Mouse (Mus musculus): ENCODE measurements around the gene Prpf19. TPM values are rescaled to one million over a fixed set of nuclear protein-coding genes. Genes with fewer than 3 reads are reported as not detected.

Gene Prpf19
- polyA plus RNA-seq, 1 experiment from 2014 or later = 45.5 TPM

DNA sequence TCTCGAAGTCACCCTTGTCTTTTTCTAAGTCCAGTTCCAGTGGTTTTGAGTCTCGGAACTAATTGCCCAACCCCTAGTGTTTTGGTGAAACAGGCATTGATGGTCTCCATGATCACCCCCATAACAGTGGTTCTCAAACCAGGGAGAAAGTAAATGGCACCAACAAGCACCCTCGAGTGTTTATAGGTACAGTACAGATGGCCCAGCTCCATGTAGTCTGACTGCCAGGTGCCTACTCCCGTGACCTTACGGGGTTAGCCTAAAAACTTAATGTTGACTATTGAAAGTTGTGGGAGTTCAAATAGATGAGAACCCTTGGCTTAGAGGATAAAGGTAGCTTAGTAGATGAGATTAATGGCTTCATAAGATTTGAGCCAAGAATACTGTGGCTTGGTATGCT, 6.0 kb downstream of the Prpf19 start:
- peaks cover 86% of the 10 kb centered on the region for H3K36me3 ChIP-seq (ENCODE audit: control insufficient read depth, insufficient read depth, low read length)
- WGBS = 88% methylated on average over 5 of the region's 5 CpGs

DNA sequence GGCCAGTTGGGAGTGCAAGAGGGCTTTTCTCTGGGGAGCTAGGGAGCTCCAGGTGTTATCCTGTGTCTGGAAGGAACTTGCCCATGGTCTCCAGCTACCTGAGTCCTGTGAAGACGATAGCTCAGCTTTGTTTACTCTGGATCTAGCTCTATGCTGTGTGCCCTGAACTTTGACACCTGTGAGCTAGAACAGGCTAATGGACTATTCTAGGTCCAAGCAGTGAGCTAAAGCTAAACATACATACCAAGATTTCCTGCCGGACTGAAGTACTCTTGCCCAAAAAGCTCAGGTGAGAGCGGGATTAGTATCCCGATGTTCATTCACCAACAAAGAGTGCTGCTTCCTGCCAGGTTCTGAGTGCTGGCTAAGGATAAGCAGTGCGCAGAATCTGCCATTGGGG, 9.5 kb downstream of the Prpf19 start:
- H3K4me1 ChIP-seq (replicated peaks; ENCODE audit: control insufficient read depth, insufficient read depth, low read length) = peaks cover 31% of the 10 kb centered on the region
- 67% methylated on average over 5 of the region's 5 CpGs for WGBS
- no peak overlapping the region for H3K4me3 ChIP-seq (ENCODE audit: low read depth, low read length)
- H3K36me3 ChIP-seq (ENCODE audit: control insufficient read depth, insufficient read depth, low read length) = peaks cover 82% of the 10 kb centered on the region
- no peaks in the 10 kb centered on the region for H3K9me3 ChIP-seq (ENCODE audit: control insufficient read depth, low read length)
- H3K9ac ChIP-seq (ENCODE audit: low read length) = no peak overlapping the region
- no peak for DNase-seq (ENCODE audit: low spot score)
- H3K27me3 ChIP-seq (replicated peaks; ENCODE audit: control insufficient read depth, insufficient read depth, low read length) = no peaks in the 10 kb centered on the region
- no peak for ATAC-seq (replicated peaks; ENCODE audit: low FRiP score, low TSS enrichment, low read depth)
- H3K4me2 ChIP-seq (ENCODE audit: low read length) = no peak overlapping the region
- H3K27ac ChIP-seq (ENCODE audit: low read depth) = peak overlapping the region; percentile 88; the same call in 1 of the 2 replicates

More for the DNA sequence above, 6.0 kb downstream of the Prpf19 start:
- H3K9me3 ChIP-seq (ENCODE audit: control insufficient read depth, low read length) = no peaks in the 10 kb centered on the region
- no peak overlapping the region for H3K9ac ChIP-seq (ENCODE audit: low read length)
- no peak overlapping the region for H3K4me3 ChIP-seq (ENCODE audit: low read depth, low read length)
- DNase-seq (ENCODE audit: low spot score) = no peak
- no peaks in the 10 kb centered on the region for H3K27me3 ChIP-seq (replicated peaks; ENCODE audit: control insufficient read depth, insufficient read depth, low read length)
- H3K4me1 ChIP-seq (replicated peaks; ENCODE audit: control insufficient read depth, insufficient read depth, low read length) = peaks cover 28% of the 10 kb centered on the region
- no peak overlapping the region for H3K27ac ChIP-seq (ENCODE audit: low read depth)
- H3K4me2 ChIP-seq (ENCODE audit: low read length) = no peak overlapping the region
- ATAC-seq (replicated peaks; ENCODE audit: low FRiP score, low TSS enrichment, low read depth) = no peak

DNA sequence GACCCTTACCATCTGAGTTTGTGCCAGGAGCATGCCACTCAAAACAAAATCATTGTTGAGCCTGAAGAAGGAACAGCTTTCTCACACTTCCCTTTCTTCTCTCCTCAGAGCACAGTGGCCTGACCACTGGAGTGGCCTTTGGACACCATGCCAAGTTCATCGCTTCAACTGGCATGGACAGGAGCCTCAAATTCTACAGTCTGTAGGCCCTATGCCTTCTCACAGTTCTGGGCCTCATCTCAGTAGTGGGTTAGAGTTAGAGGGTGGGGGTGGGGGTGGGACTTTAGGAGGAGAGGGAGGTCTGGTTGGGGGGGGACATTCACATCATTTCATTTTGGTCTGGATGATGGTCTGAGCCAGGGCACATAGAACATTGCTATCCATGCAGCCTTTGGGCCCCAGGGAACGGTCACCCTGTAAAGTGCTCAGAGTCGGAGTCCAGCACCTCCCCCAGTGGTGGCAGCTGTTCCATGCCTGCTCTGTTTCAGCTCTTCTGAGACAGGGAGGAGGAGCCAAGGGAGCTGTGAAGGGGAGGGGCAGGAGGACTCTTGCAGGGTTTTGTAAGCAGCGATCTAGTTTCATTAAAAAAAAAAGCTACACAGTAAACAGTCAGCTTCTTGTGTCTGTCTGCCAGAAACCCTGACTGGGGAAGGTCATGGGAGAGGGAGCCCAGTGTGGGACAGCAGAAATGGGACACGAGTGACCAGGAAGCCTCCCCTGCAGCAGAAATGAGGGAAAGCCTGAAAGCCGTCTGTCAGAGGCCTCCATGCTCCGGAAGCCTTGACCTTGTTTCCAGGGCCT, 10.1 kb downstream of the Prpf19 start:
- Histone ChIP-seq H3K36me3 (ENCODE audit: control insufficient read depth, insufficient read depth, low read length) (peaks cover 76% of the 10 kb centered on the region), H3K9ac (ENCODE audit: low read length) (peak overlapping the region; percentile 27; the same call in 1 of the 2 replicates)
- peak; percentile 77 for ATAC-seq (replicated peaks; ENCODE audit: low FRiP score, low TSS enrichment, low read depth)

DNA sequence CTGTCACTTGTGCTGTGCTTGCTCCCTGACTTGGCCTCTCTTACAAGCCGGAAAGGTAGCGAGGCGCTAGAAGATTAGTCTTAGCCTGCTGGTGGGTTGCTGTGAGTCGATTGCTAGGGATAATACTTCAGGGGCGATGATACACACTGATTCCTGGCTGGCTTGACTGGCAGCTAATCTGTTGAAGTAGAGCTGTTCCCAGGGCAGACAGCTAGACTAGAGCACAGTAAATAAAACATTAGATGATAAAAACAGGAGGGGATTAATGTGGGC, 10.6 kb downstream of the Prpf19 start:
- Histone ChIP-seq H3K9ac (ENCODE audit: low read length) (peak overlapping the region; percentile 27; the same call in 1 of the 2 replicates), H3K27me3 (replicated peaks; ENCODE audit: control insufficient read depth, insufficient read depth, low read length) (no peaks in the 10 kb centered on the region), H3K4me2 (ENCODE audit: low read length) (peak overlapping the region; percentile 32), H3K4me1 (replicated peaks; ENCODE audit: control insufficient read depth, insufficient read depth, low read length) (peaks cover 34% of the 10 kb centered on the region), H3K4me3 (ENCODE audit: low read depth, low read length) (no peak overlapping the region), H3K27ac (ENCODE audit: low read depth) (peak overlapping the region; percentile 88), H3K36me3 (ENCODE audit: control insufficient read depth, insufficient read depth, low read length) (peaks cover 71% of the 10 kb centered on the region), H3K9me3 (ENCODE audit: control insufficient read depth, low read length) (no peaks in the 10 kb centered on the region)
- 24% methylated on average over 5 of the region's 5 CpGs for WGBS
- DNase-seq (ENCODE audit: low spot score) (no peak), ATAC-seq (replicated peaks; ENCODE audit: low FRiP score, low TSS enrichment, low read depth) (no peak)

More for the DNA sequence above, 10.1 kb downstream of the Prpf19 start:
- Histone ChIP-seq H3K9me3 (ENCODE audit: control insufficient read depth, low read length) (no peaks in the 10 kb centered on the region), H3K27ac (ENCODE audit: low read depth) (peak overlapping the region; percentile 88), H3K4me3 (ENCODE audit: low read depth, low read length) (no peak overlapping the region), H3K4me2 (ENCODE audit: low read length) (peak overlapping the region; percentile 32), H3K27me3 (replicated peaks; ENCODE audit: control insufficient read depth, insufficient read depth, low read length) (no peaks in the 10 kb centered on the region), H3K4me1 (replicated peaks; ENCODE audit: control insufficient read depth, insufficient read depth, low read length) (peaks cover 34% of the 10 kb centered on the region)
- WGBS = 24% methylated on average over 7 of the region's 7 CpGs
- DNase-seq (ENCODE audit: low spot score) = peak; percentile 78

DNA sequence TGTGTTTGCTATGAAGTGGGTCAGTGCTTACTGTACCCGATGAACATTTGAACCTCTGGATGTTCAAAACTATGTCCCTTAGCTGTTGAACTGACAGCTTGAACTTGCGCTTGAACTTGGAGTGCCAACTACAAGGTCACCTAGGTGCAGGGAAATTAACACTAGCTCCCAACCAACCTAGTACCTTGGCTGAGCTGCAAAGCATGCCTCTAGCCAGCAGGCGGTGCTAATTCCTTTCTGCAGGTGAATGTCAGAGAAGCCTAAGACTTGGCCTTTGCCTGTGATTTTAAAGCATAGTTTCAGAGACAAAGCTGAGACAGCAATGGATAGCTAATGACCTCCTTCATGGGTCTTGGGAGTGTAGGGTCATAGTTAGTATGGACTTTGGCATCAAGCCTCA, 12.9 kb downstream of the Prpf19 start:
- Histone ChIP-seq H3K4me3 (ENCODE audit: low read depth, low read length) (no peak overlapping the region), H3K4me2 (ENCODE audit: low read length) (no peak overlapping the region), H3K27me3 (replicated peaks; ENCODE audit: control insufficient read depth, insufficient read depth, low read length) (no peaks in the 10 kb centered on the region), H3K4me1 (replicated peaks; ENCODE audit: control insufficient read depth, insufficient read depth, low read length) (peaks cover 34% of the 10 kb centered on the region), H3K9me3 (ENCODE audit: control insufficient read depth, low read length) (no peaks in the 10 kb centered on the region), H3K27ac (ENCODE audit: low read depth) (peak overlapping the region; percentile 74; the same call in 1 of the 2 replicates), H3K36me3 (ENCODE audit: control insufficient read depth, insufficient read depth, low read length) (peaks cover 49% of the 10 kb centered on the region), H3K9ac (ENCODE audit: low read length) (no peak overlapping the region)
- WGBS = 58% methylated on average over 3 of the region's 3 CpGs
- no peak; the same call in 1 of the 2 replicates for ATAC-seq (replicated peaks; ENCODE audit: low FRiP score, low TSS enrichment, low read depth)
- DNase-seq (ENCODE audit: low spot score) = peak; percentile 78

DNA sequence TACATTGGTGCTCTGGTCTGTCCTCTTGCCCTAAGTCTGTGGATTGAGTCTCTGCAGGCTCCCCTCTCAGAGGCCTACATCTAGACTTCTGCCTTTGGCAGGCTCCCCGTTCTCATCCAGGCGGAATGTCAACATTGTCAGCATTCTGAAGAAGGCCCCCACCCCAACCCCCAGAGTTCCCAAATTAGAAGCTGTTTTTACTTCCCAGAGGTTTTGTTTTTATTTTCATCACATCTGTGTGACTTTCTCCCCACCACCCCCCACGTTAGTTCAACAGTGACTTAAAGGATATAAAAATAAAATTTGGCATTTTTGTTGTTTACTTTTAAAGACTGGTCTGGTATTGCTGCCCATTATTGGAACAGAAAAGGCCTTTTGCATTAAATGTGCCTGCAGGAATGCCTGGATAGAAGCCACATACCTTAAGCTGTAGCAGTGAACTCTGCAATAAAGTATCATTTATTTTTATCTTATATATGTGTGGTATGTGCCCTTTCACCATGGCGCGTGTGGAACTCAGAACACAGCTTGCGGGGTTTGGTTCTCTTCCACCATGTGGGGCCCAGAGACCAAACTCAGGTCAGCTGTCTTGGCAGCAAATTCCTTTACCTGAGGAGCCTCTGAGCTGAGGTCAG, 14.2 kb downstream of the Prpf19 start:
- no peaks in the 10 kb centered on the region for H3K9me3 ChIP-seq (ENCODE audit: control insufficient read depth, low read length)
- peak overlapping the region; percentile 77 for H3K27ac ChIP-seq (ENCODE audit: low read depth)
- peak; percentile 58 for DNase-seq (ENCODE audit: low spot score)
- no peak overlapping the region for H3K4me3 ChIP-seq (ENCODE audit: low read depth, low read length)
- peaks cover 33% of the 10 kb centered on the region for H3K4me1 ChIP-seq (replicated peaks; ENCODE audit: control insufficient read depth, insufficient read depth, low read length)
- H3K4me2 ChIP-seq (ENCODE audit: low read length) = no peak overlapping the region
- no peak overlapping the region for H3K9ac ChIP-seq (ENCODE audit: low read length)
- 49% methylated on average over 6 of the region's 6 CpGs for WGBS
- H3K36me3 ChIP-seq (ENCODE audit: control insufficient read depth, insufficient read depth, low read length) = peaks cover 36% of the 10 kb centered on the region
- peak; percentile 38; the same call in 1 of the 2 replicates for ATAC-seq (replicated peaks; ENCODE audit: low FRiP score, low TSS enrichment, low read depth)
- no peaks in the 10 kb centered on the region for H3K27me3 ChIP-seq (replicated peaks; ENCODE audit: control insufficient read depth, insufficient read depth, low read length)

DNA sequence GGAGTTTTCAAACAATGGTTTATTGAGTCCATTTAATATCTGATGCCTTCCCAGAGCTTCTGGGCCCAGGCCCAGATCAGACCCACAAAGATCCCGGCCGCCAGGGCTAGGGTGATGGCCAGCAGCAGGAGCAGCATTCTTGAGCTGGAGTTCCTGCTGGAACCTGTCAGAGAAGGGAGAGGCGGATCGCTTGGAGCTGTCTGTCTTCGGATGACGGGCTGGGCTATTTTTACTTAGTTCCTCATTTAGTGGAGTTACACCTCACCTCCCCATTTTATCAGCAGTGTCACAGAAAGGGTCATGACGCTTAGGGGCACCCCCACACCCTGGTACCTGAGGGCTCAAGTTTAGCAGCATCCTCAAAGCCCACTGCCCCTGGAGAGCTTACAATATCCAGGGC, 19.3 kb downstream of the Prpf19 start:
- H3K27ac ChIP-seq (ENCODE audit: low read depth) = no peak overlapping the region
- 58% methylated on average over 7 of the region's 7 CpGs for WGBS
- ATAC-seq (replicated peaks; ENCODE audit: low FRiP score, low TSS enrichment, low read depth) (no peak), DNase-seq (ENCODE audit: low spot score) (no peak)
- no peak overlapping the region for H3K9ac ChIP-seq (ENCODE audit: low read length)
- H3K36me3 ChIP-seq (ENCODE audit: control insufficient read depth, insufficient read depth, low read length) = no peaks in the 10 kb centered on the region
- no peak overlapping the region for H3K4me2 ChIP-seq (ENCODE audit: low read length)
- peaks cover 5% of the 10 kb centered on the region; the same call in 1 of the 2 replicates for H3K4me1 ChIP-seq (replicated peaks; ENCODE audit: control insufficient read depth, insufficient read depth, low read length)
- H3K4me3 ChIP-seq (ENCODE audit: low read depth, low read length) = no peak overlapping the region
- no peaks in the 10 kb centered on the region for H3K9me3 ChIP-seq (ENCODE audit: control insufficient read depth, low read length)
- no peaks in the 10 kb centered on the region for H3K27me3 ChIP-seq (replicated peaks; ENCODE audit: control insufficient read depth, insufficient read depth, low read length)

DNA sequence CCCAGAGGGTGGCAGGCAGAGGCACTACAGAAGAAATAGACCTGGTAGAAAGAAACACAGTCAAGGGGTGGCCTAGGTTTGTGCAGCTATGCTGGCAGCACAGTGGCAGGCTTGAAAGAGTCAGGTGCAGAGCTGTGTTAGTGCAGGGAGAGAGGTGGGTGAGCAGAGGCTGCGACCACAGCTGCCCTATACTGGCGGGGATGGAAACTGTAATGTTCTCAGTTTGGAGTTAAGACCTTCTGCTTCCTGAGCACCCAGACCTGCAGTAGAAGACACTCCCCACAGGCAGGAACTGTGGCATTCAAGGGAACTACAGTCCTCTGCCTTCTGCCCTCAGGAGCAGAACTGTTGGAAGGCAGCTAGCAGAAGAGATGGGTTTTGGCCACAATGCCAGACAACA, 19.8 kb downstream of the Prpf19 start:
- Histone ChIP-seq H3K27me3 (replicated peaks; ENCODE audit: control insufficient read depth, insufficient read depth, low read length) (no peaks in the 10 kb centered on the region), H3K4me1 (replicated peaks; ENCODE audit: control insufficient read depth, insufficient read depth, low read length) (no peaks in the 10 kb centered on the region; the same call in 1 of the 2 replicates), H3K4me3 (ENCODE audit: low read depth, low read length) (no peak overlapping the region), H3K27ac (ENCODE audit: low read depth) (no peak overlapping the region), H3K9me3 (ENCODE audit: control insufficient read depth, low read length) (no peaks in the 10 kb centered on the region), H3K4me2 (ENCODE audit: low read length) (no peak overlapping the region), H3K36me3 (ENCODE audit: control insufficient read depth, insufficient read depth, low read length) (no peaks in the 10 kb centered on the region), H3K9ac (ENCODE audit: low read length) (no peak overlapping the region)
- ATAC-seq (replicated peaks; ENCODE audit: low FRiP score, low TSS enrichment, low read depth) (no peak), DNase-seq (ENCODE audit: low spot score) (no peak)
- WGBS = 67% methylated on average over 2 of the region's 2 CpGs

Data from intestine, embryonic 14.5 days (tissue).